Mouse (Mus musculus) kidney, adult 2 months (tissue): ENCODE results near the gene Rap2a. TPM values are rescaled to one million over a fixed set of nuclear protein-coding genes. Genes with fewer than 3 reads are reported as not detected.

Experiments used
- DNase-seq: peaks from one replicate; pipeline ENCODE4 v3.0.0; 2021
- H3K27ac ChIP-seq: fragments of 200-500 bp; 2 replicates; pipeline ENCODE4 v1.5.1; 2012; ENCODE audit warnings: low read depth, low read length, control low read depth, inconsistent platforms; ENCODE audit not compliant: insufficient read depth
- H3K27me3 ChIP-seq: fragments of 200-500 bp; replicated peaks from 2 replicates; pipeline ENCODE4 v1.6.1; 2012; ENCODE audit warnings: mild to moderate bottlenecking, moderate library complexity, low read length, inconsistent platforms; ENCODE audit not compliant: control insufficient read depth, insufficient read depth
- H3K36me3 ChIP-seq: fragments of 200-500 bp; 2 replicates; pipeline ENCODE4 v1.6.1; 2012; ENCODE audit warnings: mild to moderate bottlenecking, moderate library complexity, low read length, inconsistent platforms; ENCODE audit not compliant: control insufficient read depth, insufficient read depth
- H3K4me1 ChIP-seq: fragments of 200-500 bp; 2 replicates; pipeline ENCODE4 v1.6.1; 2011; ENCODE audit warnings: low read length; ENCODE audit not compliant: control insufficient read depth, insufficient read depth
- H3K4me3 ChIP-seq: fragments of 200-500 bp; 2 replicates; pipeline ENCODE4 v1.5.1; 2011; ENCODE audit warnings: mild to moderate bottlenecking, low read depth, low read length, control low read depth; ENCODE audit not compliant: insufficient read depth
- CTCF ChIP-seq: fragments of 200-500 bp; conservative IDR thresholded peaks from 2 replicates; pipeline ENCODE4 v1.5.1; 2011; ENCODE audit warnings: low read depth, mild to moderate bottlenecking, control low read depth, low read length, moderate library complexity, mixed read lengths; ENCODE audit not compliant: insufficient read depth, insufficient read length
- POLR2A ChIP-seq: fragments of 200-500 bp; IDR thresholded peaks from one replicate; pipeline ENCODE4 v1.6.1; 2011; ENCODE audit warnings: low read depth, low read length, control low read depth
- WGBS: fragments of 180-500 bp; shearing (Covaris S2); methylation state at CpG from one replicate; pipeline ENCODE4 v1.1.7; 2018; 5-methylcytosine and 5-hydroxymethylcytosine counted together
- polyA plus RNA-seq: library from polyadenylated mRNA; depleted of rRNA; stranded (reverse); fragments of >200 nt; gene quantifications from 2 replicates; pipeline ENCODE4 v1.2.3, GENCODE M21; 2012

Rap2a gene
- polyA plus RNA-seq, 1 experiment = 12.4 TPM

- Histone ChIP-seq H3K27ac (no peak overlapping the region), H3K27me3 (no peaks in the 10 kb centered on the region), H3K36me3 (no peaks in the 10 kb centered on the region), H3K4me1 (no peaks in the 10 kb centered on the region), H3K4me3 (no peak overlapping the region)
- no peak for TF ChIP-seq CTCF
- TF ChIP-seq POLR2A = no peak
- WGBS = 88% methylated on average over 13 of the region's 13 CpGs
- no peak for DNase-seq
Measured at GRCm38 (mm10) chr14:120441836-120442235, 36.4 kb upstream of the Rap2a start.

GRCm38 (mm10) chr14:120454221-120454620 is 24.0 kb upstream of the Rap2a start:
- Histone ChIP-seq H3K4me1 (no peaks in the 10 kb centered on the region), H3K36me3 (no peaks in the 10 kb centered on the region), H3K27ac (no peak overlapping the region), H3K27me3 (no peaks in the 10 kb centered on the region), H3K4me3 (no peak overlapping the region)
- no peak for TF ChIP-seq CTCF
- no peak for TF ChIP-seq POLR2A
- DNase-seq = no peak
- WGBS = 94% methylated on average over 7 of the region's 7 CpGs

GRCm38 (mm10) chr14:120463938-120464727 is 14.1 kb upstream of the Rap2a start:
- Histone ChIP-seq H3K4me1 (no peaks in the 10 kb centered on the region), H3K27ac (no peak overlapping the region), H3K4me3 (no peak overlapping the region), H3K27me3 (no peaks in the 10 kb centered on the region), H3K36me3 (no peaks in the 10 kb centered on the region)
- DNase-seq = no peak
- TF ChIP-seq POLR2A (no peak), CTCF (no peak)
- 94% methylated on average over 3 of the region's 3 CpGs for WGBS

GRCm38 (mm10) chr14:120466816-120467215 is 11.4 kb upstream of the Rap2a start:
- WGBS = 81% methylated on average over 4 of the region's 4 CpGs
- H3K27me3 ChIP-seq = no peaks in the 10 kb centered on the region
- no peak overlapping the region for H3K27ac ChIP-seq
- H3K36me3 ChIP-seq = no peaks in the 10 kb centered on the region
- DNase-seq = no peak
- no peaks in the 10 kb centered on the region for H3K4me1 ChIP-seq
- TF ChIP-seq POLR2A (no peak), CTCF (no peak)
- no peak overlapping the region for H3K4me3 ChIP-seq

- Histone ChIP-seq H3K36me3 (no peaks in the 10 kb centered on the region), H3K4me1 (no peaks in the 10 kb centered on the region), H3K27ac (no peak overlapping the region), H3K27me3 (no peaks in the 10 kb centered on the region), H3K4me3 (no peak overlapping the region)
- DNase-seq = peak; percentile 27
- 69% methylated on average over 14 of the region's 14 CpGs for WGBS
- TF ChIP-seq CTCF (no peak), POLR2A (no peak)
Measured at GRCm38 (mm10) chr14:120469126-120469790, 9.0 kb upstream of the Rap2a start.

- H3K4me3 ChIP-seq = no peak overlapping the region
- no peak for TF ChIP-seq POLR2A
- no peak for TF ChIP-seq CTCF
- 62% methylated on average over 7 of the region's 7 CpGs for WGBS
- H3K27me3 ChIP-seq = no peaks in the 10 kb centered on the region
- no peak overlapping the region for H3K27ac ChIP-seq
- no peak for DNase-seq
- H3K4me1 ChIP-seq = peaks cover 3% of the 10 kb centered on the region; the same call in 1 of the 2 replicates
- H3K36me3 ChIP-seq = no peaks in the 10 kb centered on the region
Measured at GRCm38 (mm10) chr14:120476186-120476697, 2.0 kb upstream of the Rap2a start.
